Mouse (Mus musculus) heart, embryonic 14.5 days (tissue): ENCODE data around the gene Sox18. TPM values are rescaled to one million over a fixed set of nuclear protein-coding genes. Genes with fewer than 3 reads are reported as not detected.

Experiments used
- ATAC-seq: fragments of 200-750 bp; cut with Nextera tagmentation; 2 replicates; pipeline ENCODE4 v1.8.0; 2017; ENCODE audit warnings: low read depth, moderate TSS enrichment; ENCODE audit not compliant: insufficient number of reproducible peaks, insufficient read depth, low FRiP score
- H3K27ac ChIP-seq, 2 experiments: fragments of 200-500 bp in 1 of 2; fragments of 300-500 bp in 1 of 2; sonication (generic) in 1 of 2; replicated peaks in 1 of 2; 2 replicates each; pipeline ENCODE4 v1.5.1; 2012 to 2014; ENCODE audit warnings: low read depth in 2 of 2, low read length in 2 of 2, control low read depth in 1 of 2, mild to moderate bottlenecking in 1 of 2, mixed read lengths in 1 of 2; ENCODE audit not compliant: control insufficient read depth in 1 of 2, insufficient read depth in 1 of 2
- H3K27me3 ChIP-seq: fragments of 300-500 bp; sonication (generic); 2 replicates; pipeline ENCODE4 v1.6.1; 2014; ENCODE audit warnings: mild to moderate bottlenecking, low read length, control low read depth; ENCODE audit not compliant: control insufficient read depth, insufficient read depth
- H3K36me3 ChIP-seq: fragments of 300-500 bp; sonication (generic); 2 replicates; pipeline ENCODE4 v1.6.1; 2014; ENCODE audit warnings: mild to moderate bottlenecking, control low read depth, low read length, mixed read lengths; ENCODE audit not compliant: control insufficient read depth, insufficient read depth
- H3K4me1 ChIP-seq, 2 experiments: fragments of 200-500 bp in 1 of 2; fragments of 300-500 bp in 1 of 2; sonication (generic) in 1 of 2; 2 replicates each; pipeline ENCODE4 v1.6.1; 2012 to 2014; ENCODE audit warnings: low read length in 2 of 2, control low read depth in 1 of 2, mixed read lengths in 1 of 2; ENCODE audit not compliant: control insufficient read depth in 2 of 2, insufficient read depth in 2 of 2
- H3K4me2 ChIP-seq: fragments of 300-500 bp; sonication (generic); 2 replicates; pipeline ENCODE4 v1.6.1; 2014; ENCODE audit warnings: mild to moderate bottlenecking, low read length
- H3K4me3 ChIP-seq, 2 experiments: fragments of 200-500 bp in 1 of 2; fragments of 300-500 bp in 1 of 2; sonication (generic) in 1 of 2; 2 replicates each; pipeline ENCODE4 v1.5.1; 2012 to 2014; ENCODE audit warnings: low read length in 2 of 2, mild to moderate bottlenecking in 2 of 2, control low read depth in 1 of 2, low read depth in 1 of 2, moderate library complexity in 1 of 2; ENCODE audit not compliant: control insufficient read depth in 1 of 2, insufficient read depth in 1 of 2
- H3K9ac ChIP-seq: fragments of 300-500 bp; sonication (generic); 2 replicates; pipeline ENCODE4 v1.6.1; 2014; ENCODE audit warnings: mild to moderate bottlenecking, low read length
- H3K9me3 ChIP-seq: fragments of 300-500 bp; sonication (generic); 2 replicates; pipeline ENCODE4 v1.6.1; 2016; ENCODE audit warnings: low read length, control low read depth; ENCODE audit not compliant: control insufficient read depth
- WGBS: fragments of 180-500 bp; shearing (Covaris S2); extraction: QIAGEN DNeasy Blood & Tissue Kit; methylation state at CpG from one replicate; pipeline ENCODE4 v1.1.7; 2014; 5-methylcytosine and 5-hydroxymethylcytosine counted together
- polyA plus RNA-seq: library from polyadenylated mRNA; unstranded; fragments of >200 nt; fragmentation: Nextera tagmentation; extraction: Ambion mirVana; gene quantifications from 2 replicates; pipeline ENCODE4 v1.2.1, GENCODE M21; 2014

The Sox18 gene
- polyA plus RNA-seq, 1 experiment from 2014 or later: 44.1 TPM

DNA sequence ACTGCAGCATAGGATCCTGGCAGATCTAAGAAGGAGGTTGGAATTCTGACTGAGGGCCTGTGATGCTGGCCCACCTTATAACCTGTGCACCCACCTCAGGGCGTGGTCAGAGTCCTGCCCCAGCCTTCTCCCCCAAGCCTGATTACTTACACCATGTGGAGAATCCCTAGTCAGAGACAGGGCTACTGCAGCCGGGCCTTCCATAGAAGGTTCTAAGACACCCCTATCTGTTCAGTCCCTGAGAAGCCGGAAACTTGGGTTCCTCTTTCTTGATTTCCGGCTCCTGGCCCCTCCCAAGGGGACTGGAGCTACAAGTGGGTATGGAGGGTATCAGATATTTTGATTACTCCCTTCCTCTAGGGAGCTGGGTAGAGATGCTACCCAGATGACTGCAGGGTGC, 20.1 kb upstream of the Sox18 start:
- H3K36me3 ChIP-seq: peaks cover 31% of the 10 kb centered on the region
- no peak overlapping the region for H3K4me2 ChIP-seq
- H3K9ac ChIP-seq: no peak overlapping the region
- no peaks in the 10 kb centered on the region for H3K9me3 ChIP-seq
- 91% methylated on average over 4 of the region's 4 CpGs for WGBS
- H3K4me1 ChIP-seq: peaks cover 4 to 8% of the 10 kb centered on the region in 2 experiments; a peak in 3 of 4 replicates
- no peaks in the 10 kb centered on the region for H3K27me3 ChIP-seq
- no peak overlapping the region for H3K27ac ChIP-seq
- ATAC-seq: no peak
- H3K4me3 ChIP-seq: no peak overlapping the region

DNA sequence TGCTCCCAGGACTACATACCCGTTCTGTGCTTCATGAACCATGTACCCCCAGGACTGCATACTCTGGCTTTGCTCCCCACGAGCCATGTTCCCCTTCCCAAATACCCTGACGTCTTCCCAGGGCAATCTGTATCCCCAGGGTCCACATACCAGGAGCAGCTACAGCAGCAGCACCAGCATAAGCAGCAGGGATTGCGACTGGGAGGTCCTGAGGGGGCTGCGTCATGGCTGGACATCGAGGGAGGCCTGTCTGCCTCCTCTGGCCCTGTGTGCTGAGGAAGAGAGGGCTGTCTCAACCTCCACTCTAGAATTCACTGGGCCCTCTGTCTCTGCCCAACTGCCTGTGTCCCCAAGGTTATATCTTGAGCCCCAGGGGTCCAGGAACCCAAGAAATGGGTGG, 19.6 kb upstream of the Sox18 start:
- Histone ChIP-seq H3K4me1 (peaks cover 4 to 8% of the 10 kb centered on the region in 2 experiments; a peak in 2 of 4 replicates), H3K9ac (no peak overlapping the region), H3K4me2 (no peak overlapping the region), H3K27me3 (no peaks in the 10 kb centered on the region), H3K36me3 (peaks cover 36% of the 10 kb centered on the region), H3K4me3 (no peak overlapping the region), H3K27ac (no peak overlapping the region), H3K9me3 (no peaks in the 10 kb centered on the region)
- WGBS: 83% methylated on average over 6 of the region's 6 CpGs
- no peak for ATAC-seq

DNA sequence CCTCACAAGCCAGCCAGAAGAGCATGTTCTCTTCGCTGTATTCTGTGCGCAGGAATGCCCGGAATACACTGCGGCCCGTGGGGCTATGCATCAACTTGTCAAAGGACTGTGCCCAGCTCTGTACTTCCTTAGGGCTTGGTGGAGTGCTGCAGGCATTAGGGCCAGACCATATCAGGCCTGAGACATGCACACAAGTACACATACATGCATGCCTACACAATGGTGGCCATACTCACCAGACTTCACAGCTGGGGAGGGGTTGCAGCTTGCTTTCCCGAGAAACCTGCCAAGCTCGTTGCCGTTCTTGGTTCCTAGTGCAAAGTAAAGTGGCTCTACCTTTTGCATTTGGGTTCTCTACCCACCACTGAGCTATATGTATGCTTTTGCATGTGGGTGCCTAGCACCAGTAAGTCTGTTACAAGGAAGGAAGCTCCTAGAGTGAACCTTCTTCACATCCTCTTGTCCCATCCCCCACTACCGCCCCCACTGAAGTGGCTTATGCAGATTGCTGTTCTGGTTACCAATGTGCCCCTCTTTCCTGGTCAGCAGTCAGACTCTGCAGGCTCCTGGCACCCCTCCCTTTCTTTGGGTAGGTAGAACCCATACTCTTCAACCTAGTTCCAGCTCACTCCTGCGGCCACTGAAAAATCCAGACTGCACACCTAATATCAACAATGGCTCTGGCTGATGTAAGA, 18.2 kb upstream of the Sox18 start:
- Histone ChIP-seq H3K27me3 (no peaks in the 10 kb centered on the region), H3K4me1 (peaks cover 4 to 8% of the 10 kb centered on the region in 2 experiments; a peak in 2 of 4 replicates), H3K9me3 (no peaks in the 10 kb centered on the region), H3K36me3 (peaks cover 38% of the 10 kb centered on the region), H3K4me2 (no peak overlapping the region), H3K9ac (no peak overlapping the region), H3K27ac (no peak overlapping the region), H3K4me3 (no peak overlapping the region)
- 88% methylated on average over 10 of the region's 10 CpGs for WGBS
- ATAC-seq: no peak

DNA sequence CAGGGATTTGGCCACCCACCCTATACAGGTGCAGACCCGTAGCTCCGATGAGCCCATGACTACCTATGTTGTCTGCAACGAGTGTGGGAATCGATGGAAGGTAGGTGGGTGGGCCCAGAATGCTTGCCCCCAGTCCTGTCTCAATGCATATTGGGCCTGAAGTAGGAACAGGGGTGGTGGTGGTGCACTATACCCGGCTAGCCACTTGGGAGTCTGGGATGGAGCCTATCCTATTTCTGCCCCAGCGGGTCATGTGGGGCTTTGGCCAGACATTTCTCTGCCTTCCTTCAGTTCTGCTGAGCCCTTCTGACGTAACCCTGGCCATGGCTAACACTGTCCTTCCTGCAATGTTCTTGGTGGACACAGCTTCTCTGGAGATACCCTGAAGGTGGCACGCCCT, 16.1 kb upstream of the Sox18 start:
- no peak overlapping the region for H3K4me2 ChIP-seq
- peaks cover 0 to 2% of the 10 kb centered on the region in 2 experiments; a peak in 2 of 4 replicates for H3K4me1 ChIP-seq
- H3K4me3 ChIP-seq: no peak overlapping the region
- H3K9ac ChIP-seq: no peak overlapping the region
- no peak for ATAC-seq
- WGBS: 91% methylated on average over 8 of the region's 8 CpGs
- no peaks in the 10 kb centered on the region for H3K9me3 ChIP-seq
- peaks cover 38% of the 10 kb centered on the region for H3K36me3 ChIP-seq
- H3K27ac ChIP-seq: no peak overlapping the region
- H3K27me3 ChIP-seq: no peaks in the 10 kb centered on the region

DNA sequence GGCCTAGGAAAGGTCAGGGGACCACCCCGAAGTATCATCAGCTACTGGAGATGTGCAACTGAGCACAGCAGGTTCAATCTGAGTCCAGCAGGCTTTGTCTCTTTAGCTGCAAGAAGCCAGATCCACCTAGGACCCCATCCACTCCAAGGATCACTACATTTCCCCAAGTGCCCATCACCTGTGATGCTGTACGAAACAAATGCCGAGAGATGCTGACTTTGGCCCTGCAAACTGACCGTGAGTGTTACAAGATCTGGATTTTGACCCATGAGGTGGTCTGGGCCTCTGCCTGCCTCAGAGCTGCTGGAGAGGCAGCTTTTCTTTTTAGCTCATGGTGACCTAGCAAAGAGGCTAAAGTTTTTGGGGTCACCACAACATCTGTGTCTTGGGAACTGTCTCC, 14.2 kb upstream of the Sox18 start:
- no peaks in the 10 kb centered on the region for H3K27me3 ChIP-seq
- WGBS: 88% methylated on average over 4 of the region's 4 CpGs

DNA sequence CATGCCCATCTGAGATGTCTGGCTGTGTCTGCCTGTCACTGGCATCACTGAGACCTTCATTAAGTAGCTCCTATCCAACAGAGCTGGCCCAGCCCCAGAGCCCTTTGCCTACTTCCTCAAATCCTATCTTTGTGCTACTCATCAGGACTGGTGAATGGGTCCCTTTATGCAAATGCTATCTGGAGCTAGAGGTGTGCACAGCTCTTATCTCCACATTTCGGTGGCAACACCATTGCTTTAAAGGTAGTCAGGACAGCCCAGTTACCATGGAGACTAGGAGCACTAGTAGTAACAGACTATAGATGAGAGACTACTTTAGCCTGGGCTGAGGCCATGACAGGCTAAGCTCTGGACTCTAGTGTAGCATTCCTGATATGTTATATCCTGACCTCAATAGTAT, 13.3 kb upstream of the Sox18 start:
- no peaks in the 10 kb centered on the region for H3K27me3 ChIP-seq
- 53% methylated on average over 1 of the region's 1 CpGs for WGBS
- H3K9ac ChIP-seq: no peak overlapping the region
- H3K27ac ChIP-seq: no peak overlapping the region
- H3K4me1 ChIP-seq: peaks cover 4 to 6% of the 10 kb centered on the region in 2 experiments; a peak in 3 of 4 replicates
- peaks cover 37% of the 10 kb centered on the region for H3K36me3 ChIP-seq
- no peak overlapping the region for H3K4me2 ChIP-seq
- H3K9me3 ChIP-seq: no peaks in the 10 kb centered on the region
- no peak for ATAC-seq
- no peak overlapping the region for H3K4me3 ChIP-seq

More for the DNA sequence above, 14.2 kb upstream of the Sox18 start:
- H3K4me1 ChIP-seq: peaks cover 2 to 5% of the 10 kb centered on the region in 2 experiments; a peak in 3 of 4 replicates
- no peaks in the 10 kb centered on the region for H3K9me3 ChIP-seq
- H3K27ac ChIP-seq: no peak overlapping the region
- H3K36me3 ChIP-seq: peaks cover 38% of the 10 kb centered on the region
- no peak overlapping the region for H3K9ac ChIP-seq
- H3K4me2 ChIP-seq: no peak overlapping the region
- no peak overlapping the region for H3K4me3 ChIP-seq
- ATAC-seq: no peak

DNA sequence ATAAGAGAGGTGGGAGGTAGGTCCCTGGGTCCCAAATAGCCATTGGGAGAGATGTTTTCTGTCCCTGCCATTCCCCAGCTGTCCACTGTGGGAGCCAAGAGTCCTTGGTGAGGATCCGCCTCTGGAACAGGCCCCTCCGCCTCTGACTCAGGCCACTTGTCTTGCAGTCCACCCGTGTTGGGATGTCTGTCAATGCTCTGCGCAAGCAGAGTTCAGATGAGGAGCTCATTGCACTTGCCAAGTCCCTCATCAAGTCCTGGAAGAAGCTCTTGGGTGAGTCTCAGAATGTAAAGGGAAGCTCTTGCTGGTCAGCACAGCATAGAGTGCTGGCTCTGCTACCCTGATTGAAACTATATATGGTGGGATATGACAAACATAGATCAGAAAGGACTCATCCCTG, 11.9 kb upstream of the Sox18 start:
- WGBS: 59% methylated on average over 4 of the region's 4 CpGs
- H3K4me1 ChIP-seq: peaks cover 6 to 8% of the 10 kb centered on the region in 2 experiments

DNA sequence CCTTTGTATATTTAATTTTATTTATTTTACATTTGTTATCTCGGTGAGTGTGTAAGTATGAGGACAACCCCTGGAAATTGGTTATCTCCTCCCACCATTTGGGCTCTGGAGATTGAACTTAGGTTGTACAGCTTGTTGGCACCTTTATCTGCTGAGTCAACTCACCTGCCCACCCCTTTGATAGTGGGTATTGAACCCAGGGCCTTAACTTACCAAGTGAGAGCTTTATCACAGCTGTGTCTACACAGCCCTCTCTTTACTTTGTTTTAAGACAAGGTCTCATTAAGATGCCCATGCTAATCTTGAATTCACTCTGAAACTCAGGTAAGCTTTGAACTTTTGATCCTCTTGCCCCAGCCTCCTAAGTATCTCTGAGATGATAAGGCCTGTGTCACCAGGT, 10.5 kb upstream of the Sox18 start:
- no peak overlapping the region for H3K27ac ChIP-seq
- H3K4me3 ChIP-seq: no peak overlapping the region
- peaks cover 12% of the 10 kb centered on the region for H3K36me3 ChIP-seq
- 79% methylated on average over 1 of the region's 1 CpGs for WGBS
- H3K4me2 ChIP-seq: no peak overlapping the region
- H3K4me1 ChIP-seq: peaks cover 7 to 12% of the 10 kb centered on the region in 2 experiments
- H3K9me3 ChIP-seq: no peaks in the 10 kb centered on the region
- no peaks in the 10 kb centered on the region for H3K27me3 ChIP-seq
- H3K9ac ChIP-seq: no peak overlapping the region
- no peak for ATAC-seq

More for the DNA sequence above, 11.9 kb upstream of the Sox18 start:
- Histone ChIP-seq H3K27me3 (no peaks in the 10 kb centered on the region), H3K4me3 (no peak overlapping the region), H3K27ac (no peak overlapping the region), H3K4me2 (no peak overlapping the region), H3K36me3 (peaks cover 24% of the 10 kb centered on the region), H3K9ac (no peak overlapping the region), H3K9me3 (no peaks in the 10 kb centered on the region)
- ATAC-seq: no peak
